Mouse (Mus musculus) frontal cortex, postnatal 25 days (tissue): ENCODE measurements around the gene 1700001C02Rik.

ENCODE experiments used
- DNase-seq, 2 experiments: peaks; one replicate each; pipeline ENCODE4 v3.0.0; 2022; ENCODE audit warnings: low spot score in 2 of 2

1700001C02Rik gene

GRCm38 (mm10) chr5:30494606-30495005, 28.8 kb downstream of the 1700001C02Rik start:
- DNase-seq: no peak

GRCm38 (mm10) chr5:30495288-30495687, 29.4 kb downstream of the 1700001C02Rik start:
- no peak for DNase-seq

GRCm38 (mm10) chr5:30496821-30497220, 31.0 kb downstream of the 1700001C02Rik start:
- DNase-seq: no peak

- no peak for DNase-seq
Measured at GRCm38 (mm10) chr5:30497299-30497698, 31.5 kb downstream of the 1700001C02Rik start.

GRCm38 (mm10) chr5:30513111-30513510, 47.3 kb downstream of the 1700001C02Rik start:
- no peak for DNase-seq

GRCm38 (mm10) chr5:30516376-30516775, 50.5 kb downstream of the 1700001C02Rik start:
- DNase-seq: peak; percentile 28 to 36

- no peak for DNase-seq
Measured at GRCm38 (mm10) chr5:30518108-30518507, 52.3 kb downstream of the 1700001C02Rik start.

GRCm38 (mm10) chr5:30518547-30518946, 52.7 kb downstream of the 1700001C02Rik start:
- DNase-seq: no peak

GRCm38 (mm10) chr5:30519494-30519893, 53.6 kb downstream of the 1700001C02Rik start:
- no peak for DNase-seq

- DNase-seq: no peak
Measured at GRCm38 (mm10) chr5:30520214-30520732, 54.4 kb downstream of the 1700001C02Rik start.

GRCm38 (mm10) chr5:30522406-30522805, 56.6 kb downstream of the 1700001C02Rik start:
- DNase-seq: no peak

GRCm38 (mm10) chr5:30523131-30523530, 57.3 kb downstream of the 1700001C02Rik start:
- no peak for DNase-seq

- no peak for DNase-seq
Measured at GRCm38 (mm10) chr5:30524213-30524612, 58.4 kb downstream of the 1700001C02Rik start.

GRCm38 (mm10) chr5:30525920-30526836, 60.3 kb downstream of the 1700001C02Rik start:
- DNase-seq: no peak

GRCm38 (mm10) chr5:30527129-30527528, 61.3 kb downstream of the 1700001C02Rik start:
- no peak for DNase-seq

- DNase-seq: no peak
Measured at GRCm38 (mm10) chr5:30528906-30529305, 63.1 kb downstream of the 1700001C02Rik start.
